Mouse (Mus musculus) kidney, embryonic 14.5 days (tissue): ENCODE results near the gene Myo10. TPM values are rescaled to one million over a fixed set of nuclear protein-coding genes. Genes with fewer than 3 reads are reported as not detected.

Source experiments
- ATAC-seq: fragments of 200-750 bp; cut with Nextera tagmentation; 2 replicates; pipeline ENCODE4 v1.8.0; 2017; ENCODE audit warnings: moderate number of reproducible peaks, mild to moderate bottlenecking, moderate TSS enrichment, moderate library complexity; ENCODE audit not compliant: low FRiP score, low TSS enrichment
- H3K27ac ChIP-seq: fragments of 300-500 bp; sonication (generic); 2 replicates; pipeline ENCODE4 v1.5.1; 2014; ENCODE audit warnings: low read depth, mild to moderate bottlenecking, low read length, moderate library complexity, mixed read lengths
- H3K27me3 ChIP-seq: fragments of 300-500 bp; sonication (generic); 2 replicates; pipeline ENCODE4 v1.6.1; 2014; ENCODE audit warnings: mild to moderate bottlenecking, low read length; ENCODE audit not compliant: control insufficient read depth, insufficient read depth
- H3K36me3 ChIP-seq: fragments of 300-500 bp; sonication (generic); 2 replicates; pipeline ENCODE4 v1.6.1; 2014; ENCODE audit warnings: low read length, mixed read lengths; ENCODE audit not compliant: control insufficient read depth, insufficient read depth
- H3K4me1 ChIP-seq: fragments of 300-500 bp; sonication (generic); 2 replicates; pipeline ENCODE4 v1.6.1; 2014; ENCODE audit warnings: low read length, mixed read lengths; ENCODE audit not compliant: control insufficient read depth, insufficient read depth
- H3K4me2 ChIP-seq: fragments of 300-500 bp; sonication (generic); replicated peaks from 2 replicates; pipeline ENCODE4 v1.6.1; 2014; ENCODE audit warnings: low read depth, mild to moderate bottlenecking, low read length
- H3K4me3 ChIP-seq: fragments of 300-500 bp; sonication (generic); 2 replicates; pipeline ENCODE4 v1.5.1; 2014; ENCODE audit warnings: mild to moderate bottlenecking, low read length
- H3K9ac ChIP-seq: fragments of 300-500 bp; sonication (generic); 2 replicates; pipeline ENCODE4 v1.6.1; 2014; ENCODE audit warnings: low read depth, mild to moderate bottlenecking, low read length, moderate library complexity
- H3K9me3 ChIP-seq: fragments of 300-500 bp; sonication (generic); 2 replicates; pipeline ENCODE4 v1.6.1; 2016; ENCODE audit warnings: low read length; ENCODE audit not compliant: control insufficient read depth
- WGBS: fragments of 180-500 bp; shearing (Covaris S2); extraction: QIAGEN DNeasy Blood & Tissue Kit; methylation state at CpG from one replicate; pipeline ENCODE4 v1.1.7; 2014; 5-methylcytosine and 5-hydroxymethylcytosine counted together
- polyA plus RNA-seq: library from polyadenylated mRNA; unstranded; fragments of >200 nt; fragmentation: Nextera tagmentation; extraction: Ambion mirVana; gene quantifications from 2 replicates; pipeline ENCODE4 v1.2.1, GENCODE M21; 2014

The Myo10 gene
- polyA plus RNA-seq, 1 experiment from 2014 or later = 52.2 TPM

GRCm38 (mm10) chr15:25789241-25789640, 166.9 kb downstream of the Myo10 start:
- peaks cover 67% of the 10 kb centered on the region for H3K36me3 ChIP-seq
- H3K4me1 ChIP-seq = 0 out of 2 replicates have a peak, but pooled peaks cover 7% of the 10 kb centered on the region

GRCm38 (mm10) chr15:25791660-25792353, 169.5 kb downstream of the Myo10 start:
- no peak; the same call in 1 of the 2 replicates for ATAC-seq

More at GRCm38 (mm10) chr15:25789241-25789640, 166.9 kb downstream of the Myo10 start:
- Histone ChIP-seq H3K27ac (peak overlapping the region; percentile 6; the same call in 1 of the 2 replicates), H3K9ac (no peak overlapping the region), H3K4me3 (no peak overlapping the region), H3K9me3 (no peaks in the 10 kb centered on the region), H3K27me3 (no peaks in the 10 kb centered on the region), H3K4me2 (no peak overlapping the region)
- 71% methylated on average over 10 of the region's 10 CpGs for WGBS
- ATAC-seq = no peak

GRCm38 (mm10) chr15:25794123-25794522, 171.8 kb downstream of the Myo10 start:
- WGBS = 39% methylated on average over 8 of the region's 8 CpGs
- Histone ChIP-seq H3K36me3 (peaks cover 65% of the 10 kb centered on the region), H3K4me1 (0 out of 2 replicates have a peak, but pooled peaks cover 7% of the 10 kb centered on the region), H3K27me3 (no peaks in the 10 kb centered on the region), H3K27ac (no peak overlapping the region), H3K4me3 (no peak overlapping the region), H3K4me2 (no peak overlapping the region), H3K9ac (no peak overlapping the region), H3K9me3 (no peaks in the 10 kb centered on the region)
- ATAC-seq = no peak

More at GRCm38 (mm10) chr15:25791660-25792353, 169.5 kb downstream of the Myo10 start:
- Histone ChIP-seq H3K27me3 (no peaks in the 10 kb centered on the region), H3K4me3 (no peak overlapping the region), H3K9me3 (no peaks in the 10 kb centered on the region), H3K4me1 (0 out of 2 replicates have a peak, but pooled peaks cover 7% of the 10 kb centered on the region), H3K4me2 (no peak overlapping the region), H3K9ac (no peak overlapping the region), H3K36me3 (peaks cover 59% of the 10 kb centered on the region), H3K27ac (no peak overlapping the region)
- WGBS = 81% methylated on average over 8 of the region's 8 CpGs

- H3K4me2 ChIP-seq = no peak overlapping the region
- peaks cover 65% of the 10 kb centered on the region for H3K36me3 ChIP-seq
- H3K9me3 ChIP-seq = no peaks in the 10 kb centered on the region
- 93% methylated on average over 9 of the region's 9 CpGs for WGBS
- 0 out of 2 replicates have a peak, but pooled peaks cover 7% of the 10 kb centered on the region for H3K4me1 ChIP-seq
- H3K27ac ChIP-seq = no peak overlapping the region
- no peaks in the 10 kb centered on the region for H3K27me3 ChIP-seq
- no peak overlapping the region for H3K9ac ChIP-seq
- ATAC-seq = no peak
- H3K4me3 ChIP-seq = no peak overlapping the region
Measured at GRCm38 (mm10) chr15:25795496-25795895, 173.2 kb downstream of the Myo10 start.

- H3K36me3 ChIP-seq = peaks cover 72% of the 10 kb centered on the region
- H3K4me3 ChIP-seq = no peak overlapping the region
- H3K27ac ChIP-seq = no peak overlapping the region
- H3K9me3 ChIP-seq = no peaks in the 10 kb centered on the region
- 63% methylated on average over 3 of the region's 3 CpGs for WGBS
- no peaks in the 10 kb centered on the region for H3K27me3 ChIP-seq
- no peak overlapping the region for H3K9ac ChIP-seq
- no peak for ATAC-seq
- H3K4me1 ChIP-seq = 0 out of 2 replicates have a peak, but pooled peaks cover 7% of the 10 kb centered on the region
- H3K4me2 ChIP-seq = no peak overlapping the region
Measured at GRCm38 (mm10) chr15:25796353-25796752, 174.0 kb downstream of the Myo10 start.

- WGBS = 82% methylated on average over 8 of the region's 8 CpGs
- H3K27me3 ChIP-seq = no peaks in the 10 kb centered on the region
- no peak overlapping the region for H3K27ac ChIP-seq
- 0 out of 2 replicates have a peak, but pooled peaks cover 7% of the 10 kb centered on the region for H3K4me1 ChIP-seq
- no peak overlapping the region for H3K9ac ChIP-seq
- no peak overlapping the region for H3K4me3 ChIP-seq
- no peak overlapping the region for H3K4me2 ChIP-seq
- no peak for ATAC-seq
- H3K9me3 ChIP-seq = no peaks in the 10 kb centered on the region
- peaks cover 78% of the 10 kb centered on the region for H3K36me3 ChIP-seq
Measured at GRCm38 (mm10) chr15:25797179-25797578, 174.9 kb downstream of the Myo10 start.

- Histone ChIP-seq H3K27me3 (no peaks in the 10 kb centered on the region), H3K27ac (no peak overlapping the region), H3K4me1 (0 out of 2 replicates have a peak, but pooled peaks cover 7% of the 10 kb centered on the region), H3K36me3 (peaks cover 77% of the 10 kb centered on the region), H3K9me3 (no peaks in the 10 kb centered on the region), H3K9ac (no peak overlapping the region), H3K4me3 (no peak overlapping the region), H3K4me2 (no peak overlapping the region)
- 91% methylated on average over 1 of the region's 1 CpGs for WGBS
- no peak for ATAC-seq
Measured at GRCm38 (mm10) chr15:25797888-25798287, 175.6 kb downstream of the Myo10 start.

GRCm38 (mm10) chr15:25801726-25802125, 179.4 kb downstream of the Myo10 start:
- Histone ChIP-seq H3K9me3 (no peaks in the 10 kb centered on the region), H3K27me3 (no peaks in the 10 kb centered on the region), H3K36me3 (peaks cover 85% of the 10 kb centered on the region), H3K4me1 (0 out of 2 replicates have a peak, but pooled peaks cover 5% of the 10 kb centered on the region), H3K4me3 (no peak overlapping the region), H3K4me2 (no peak overlapping the region), H3K9ac (no peak overlapping the region), H3K27ac (no peak overlapping the region)
- 80% methylated on average over 5 of the region's 5 CpGs for WGBS
- no peak for ATAC-seq

GRCm38 (mm10) chr15:25802194-25802593, 179.9 kb downstream of the Myo10 start:
- Histone ChIP-seq H3K36me3 (peaks cover 85% of the 10 kb centered on the region), H3K9ac (no peak overlapping the region), H3K27ac (no peak overlapping the region), H3K4me3 (no peak overlapping the region), H3K4me2 (no peak overlapping the region), H3K4me1 (0 out of 2 replicates have a peak, but pooled peaks cover 5% of the 10 kb centered on the region), H3K9me3 (no peaks in the 10 kb centered on the region), H3K27me3 (no peaks in the 10 kb centered on the region)
- WGBS = 57% methylated on average over 8 of the region's 8 CpGs
- no peak for ATAC-seq
